Mouse (Mus musculus) cerebellum, adult 2 months (tissue): ENCODE data around the gene Sdhaf2. TPM values are rescaled to one million over a fixed set of nuclear protein-coding genes. Genes with fewer than 3 reads are reported as not detected.

ENCODE experiments used
- DNase-seq, 2 experiments: peaks; one replicate each; pipeline ENCODE4 v3.0.0; 2021
- H3K27ac ChIP-seq: fragments of 200-500 bp; 2 replicates; pipeline ENCODE4 v1.5.1; 2012; ENCODE audit warnings: low read length, control low read depth, inconsistent platforms; ENCODE audit not compliant: insufficient read depth
- H3K27me3 ChIP-seq: fragments of 200-500 bp; 2 replicates; pipeline ENCODE4 v1.6.1; 2012; ENCODE audit warnings: inconsistent platforms, mild to moderate bottlenecking, low read length, moderate library complexity; ENCODE audit not compliant: control insufficient read depth, insufficient read depth
- H3K4me1 ChIP-seq: fragments of 200-500 bp; 2 replicates; pipeline ENCODE4 v1.6.1; 2011; ENCODE audit warnings: low read length; ENCODE audit not compliant: control insufficient read depth, insufficient read depth
- H3K4me3 ChIP-seq: fragments of 200-500 bp; replicated peaks from 2 replicates; pipeline ENCODE3; 2011; ENCODE audit warnings: mild to moderate bottlenecking, low read depth, low read length, control low read depth; ENCODE audit not compliant: insufficient read depth
- CTCF ChIP-seq: fragments of 200-500 bp; IDR thresholded peaks from 2 replicates; pipeline ENCODE4 v1.5.1; 2011; ENCODE audit warnings: low read depth, mild to moderate bottlenecking, control low read depth, low read length, moderate library complexity, borderline replicate concordance; ENCODE audit not compliant: insufficient read depth
- POLR2A ChIP-seq: fragments of 200-500 bp; IDR thresholded peaks from 2 replicates; pipeline ENCODE4 v1.6.1; 2011; ENCODE audit warnings: low read length, control low read depth, borderline replicate concordance; ENCODE audit not compliant: insufficient read depth
- WGBS: fragments of 180-500 bp; shearing (Covaris S2); methylation state at CpG from one replicate; pipeline ENCODE4 v1.1.7; 2018; 5-methylcytosine and 5-hydroxymethylcytosine counted together
- polyA plus RNA-seq: library from polyadenylated mRNA; depleted of rRNA; stranded (reverse); fragments of >200 nt; gene quantifications from 2 replicates; pipeline ENCODE4 v1.2.3, GENCODE M21; 2012; rRNA removed

The Sdhaf2 gene
- polyA plus RNA-seq, 1 experiment: 61.5 TPM

- 29% methylated on average over 7 of the region's 7 CpGs for WGBS
Observed at GRCm38 (mm10) chr19:10461584-10461983, 64.4 kb downstream of the Sdhaf2 start.

GRCm38 (mm10) chr19:10459907-10460306 lies 66.0 kb downstream of the Sdhaf2 start:
- WGBS: 50% methylated on average over 11 of the region's 11 CpGs
- Histone ChIP-seq H3K27ac (no peak overlapping the region), H3K4me1 (no peaks in the 10 kb centered on the region), H3K27me3 (peaks cover 6% of the 10 kb centered on the region; the same call in 1 of the 2 replicates), H3K4me3 (no peak overlapping the region)
- no peak for DNase-seq
- TF ChIP-seq POLR2A (no peak), CTCF (no peak)

More at GRCm38 (mm10) chr19:10461584-10461983, 64.4 kb downstream of the Sdhaf2 start:
- H3K27me3 ChIP-seq: peaks cover 5% of the 10 kb centered on the region; the same call in 1 of the 2 replicates
- no peak overlapping the region for H3K4me3 ChIP-seq
- no peak for TF ChIP-seq CTCF
- no peaks in the 10 kb centered on the region for H3K4me1 ChIP-seq
- no peak for DNase-seq
- H3K27ac ChIP-seq: no peak overlapping the region

GRCm38 (mm10) chr19:10458096-10458495 lies 67.8 kb downstream of the Sdhaf2 start:
- Histone ChIP-seq H3K4me3 (no peak overlapping the region), H3K27me3 (peaks cover 6% of the 10 kb centered on the region; the same call in 1 of the 2 replicates), H3K27ac (no peak overlapping the region), H3K4me1 (no peaks in the 10 kb centered on the region)
- 12% methylated on average over 8 of the region's 8 CpGs for WGBS
- TF ChIP-seq CTCF: no peak
- no peak for TF ChIP-seq POLR2A
- no peak for DNase-seq

GRCm38 (mm10) chr19:10457484-10457800 lies 68.5 kb downstream of the Sdhaf2 start:
- no peak for TF ChIP-seq POLR2A
- no peak for TF ChIP-seq CTCF
- Histone ChIP-seq H3K4me3 (no peak overlapping the region), H3K4me1 (no peaks in the 10 kb centered on the region), H3K27me3 (peaks cover 6% of the 10 kb centered on the region; the same call in 1 of the 2 replicates), H3K27ac (no peak overlapping the region)
- under 1% methylated on average over 34 of the region's 34 CpGs for WGBS
- DNase-seq: no peak

- Histone ChIP-seq H3K4me3 (no peak within 1 kb of the TSS), H3K4me1 (no peaks in the 10 kb centered on the region), H3K27me3 (peaks cover 6% of the 10 kb centered on the region; the same call in 1 of the 2 replicates), H3K27ac (no peak within 1 kb of the TSS)
- under 1% methylated on average over 92 of the region's 96 CpGs for WGBS
- no peak for DNase-seq
- TF ChIP-seq CTCF (no peak), POLR2A (no peak)
Observed at GRCm38 (mm10) chr19:10456752-10457483, 69.0 kb downstream of the Sdhaf2 start, which contains the start of gene Lrrc10b. Gene Lrrc10b, minus strand, starts transcription at chr19:10457473.

- H3K4me3 ChIP-seq: no peak overlapping the region
- peaks cover 6% of the 10 kb centered on the region; the same call in 1 of the 2 replicates for H3K27me3 ChIP-seq
- 62% methylated on average over 3 of the region's 3 CpGs for WGBS
Observed at GRCm38 (mm10) chr19:10455437-10455806, 70.5 kb downstream of the Sdhaf2 start.

GRCm38 (mm10) chr19:10454718-10455436 lies 71.1 kb downstream of the Sdhaf2 start:
- Histone ChIP-seq H3K27ac (no peak overlapping the region), H3K4me3 (no peak overlapping the region), H3K27me3 (peaks cover 6% of the 10 kb centered on the region; the same call in 1 of the 2 replicates), H3K4me1 (no peaks in the 10 kb centered on the region)
- DNase-seq: no peak
- no peak for TF ChIP-seq POLR2A
- no peak for TF ChIP-seq CTCF
- WGBS: 61% methylated on average over 4 of the region's 4 CpGs

More at GRCm38 (mm10) chr19:10455437-10455806, 70.5 kb downstream of the Sdhaf2 start:
- TF ChIP-seq CTCF: no peak
- Histone ChIP-seq H3K4me1 (no peaks in the 10 kb centered on the region), H3K27ac (no peak overlapping the region)
- DNase-seq: no peak

Other genes with a start within 250 kb of the Sdhaf2 start
- gene Dagla, start 221.3 kb downstream of the Sdhaf2 start, polyA plus RNA-seq: 53.4 and 59.5 TPM in 2 replicates
- 173 and 187 TPM in 2 replicates for gene Syt7, start 137.1 kb downstream of the Sdhaf2 start, polyA plus RNA-seq
- gene Lrrc10b, start 68.7 kb downstream of the Sdhaf2 start, polyA plus RNA-seq: 0.54 and 0.57 TPM in 2 replicates
- gene Ppp1r32, start 43.2 kb downstream of the Sdhaf2 start, polyA plus RNA-seq: 1.3 and 1.8 TPM in 2 replicates
- gene Cpsf7, start 876 bp downstream of the Sdhaf2 start, polyA plus RNA-seq: 91.9 and 94.7 TPM in 2 replicates
- 20.8 and 22.4 TPM in 2 replicates for gene Tmem216, start 30.1 kb upstream of the Sdhaf2 start, polyA plus RNA-seq
- gene Cyb561a3, start 51.0 kb upstream of the Sdhaf2 start, polyA plus RNA-seq: 11.7 and 12.0 TPM in 2 replicates
- 13.0 and 15.0 TPM in 2 replicates for gene Tmem138, start 51.2 kb upstream of the Sdhaf2 start, polyA plus RNA-seq
- gene Ddb1, start 79.2 kb upstream of the Sdhaf2 start, polyA plus RNA-seq: 148 and 150 TPM in 2 replicates
- gene Tkfc, start 79.5 kb upstream of the Sdhaf2 start, polyA plus RNA-seq: 12.2 and 14.4 TPM in 2 replicates
- gene Vwce, start 108.1 kb upstream of the Sdhaf2 start, polyA plus RNA-seq: 0.20 and 0.21 TPM in 2 replicates
- gene Pga5, start 151.9 kb upstream of the Sdhaf2 start, polyA plus RNA-seq: not detected in 2 replicates
- 30.6 and 31.4 TPM in 2 replicates for gene Vps37c, start 162.6 kb upstream of the Sdhaf2 start, polyA plus RNA-seq
- gene Cd5, start 212.9 kb upstream of the Sdhaf2 start, polyA plus RNA-seq: 0.43 and 0.54 TPM in 2 replicates